Mouse (Mus musculus) liver, embryonic 15.5 days (tissue): ENCODE results near the gene Snph. TPM values are rescaled to one million over a fixed set of nuclear protein-coding genes. Genes with fewer than 3 reads are reported as not detected.

Experiments used
- ATAC-seq: fragments of 200-750 bp; cut with Nextera tagmentation; 2 replicates; pipeline ENCODE4 v1.8.0; 2017; ENCODE audit warnings: moderate number of reproducible peaks, mild to moderate bottlenecking, moderate library complexity; ENCODE audit not compliant: insufficient read depth
- H3K27ac ChIP-seq: fragments of 300-500 bp; sonication (generic); replicated peaks from 2 replicates; pipeline ENCODE4 v1.5.1; 2015; ENCODE audit warnings: mild to moderate bottlenecking, inconsistent platforms
- H3K27me3 ChIP-seq: fragments of 300-500 bp; sonication (generic); 2 replicates; pipeline ENCODE4 v1.6.1; 2015; ENCODE audit warnings: mild to moderate bottlenecking, inconsistent platforms
- H3K36me3 ChIP-seq: fragments of 300-500 bp; sonication (generic); replicated peaks from 2 replicates; pipeline ENCODE4 v1.6.1; 2015; ENCODE audit warnings: moderate library complexity, mild to moderate bottlenecking, inconsistent platforms
- H3K4me1 ChIP-seq: fragments of 300-500 bp; sonication (generic); replicated peaks from 2 replicates; pipeline ENCODE4 v1.6.1; 2015; ENCODE audit warnings: inconsistent platforms
- H3K4me2 ChIP-seq: fragments of 300-500 bp; sonication (generic); 2 replicates; pipeline ENCODE4 v1.6.1; 2015; ENCODE audit warnings: moderate library complexity, mild to moderate bottlenecking, inconsistent platforms
- H3K4me3 ChIP-seq: fragments of 300-500 bp; sonication (generic); replicated peaks from 2 replicates; pipeline ENCODE4 v1.5.1; 2015; ENCODE audit warnings: mild to moderate bottlenecking, inconsistent platforms
- H3K9ac ChIP-seq: fragments of 300-500 bp; sonication (generic); 2 replicates; pipeline ENCODE4 v1.6.1; 2015; ENCODE audit warnings: moderate library complexity, mild to moderate bottlenecking, inconsistent platforms
- H3K9me3 ChIP-seq: fragments of 300-500 bp; sonication (generic); replicated peaks from 2 replicates; pipeline ENCODE4 v1.6.1; 2016; ENCODE audit warnings: inconsistent platforms
- WGBS: fragments of 180-500 bp; shearing (Covaris S2); methylation state at CpG from one replicate; pipeline ENCODE4 v1.1.7; 2015; ENCODE audit warnings: mixed read lengths; ENCODE audit not compliant: insufficient replicate concordance; 5-methylcytosine and 5-hydroxymethylcytosine counted together
- polyA plus RNA-seq: library from polyadenylated mRNA; unstranded; fragments of >200 nt; fragmentation: Nextera tagmentation; extraction: Ambion mirVana; gene quantifications from 2 replicates; pipeline ENCODE4 v1.2.1, GENCODE M21; 2015

Snph gene
- polyA plus RNA-seq, result 0.03 TPM in 1 of 2 replicates, not detected in the other

GRCm38 (mm10) chr2:151632159-151632814 is at the start of gene Snph:
Snph (minus strand) TSS chr2:151632593.
- Histone ChIP-seq H3K36me3 (no peaks in the 10 kb centered on the region), H3K9ac (no peak within 1 kb of the TSS), H3K4me2 (peak within 1 kb of the TSS; percentile 67), H3K9me3 (no peaks in the 10 kb centered on the region), H3K4me1 (no peaks in the 10 kb centered on the region), H3K27ac (no peak within 1 kb of the TSS), H3K4me3 (peak within 1 kb of the TSS; percentile 45), H3K27me3 (peaks cover 55% of the 10 kb centered on the region)
- under 1% methylated on average over 47 of the region's 47 CpGs for WGBS
- ATAC-seq, result no peak

GRCm38 (mm10) chr2:151676234-151676633 is 43.8 kb upstream of the Snph start:
- H3K4me3 ChIP-seq, result no peak overlapping the region
- no peaks in the 10 kb centered on the region for H3K27me3 ChIP-seq
- H3K27ac ChIP-seq, result no peak overlapping the region
- H3K36me3 ChIP-seq, result no peaks in the 10 kb centered on the region
- H3K4me2 ChIP-seq, result no peak overlapping the region
- H3K4me1 ChIP-seq, result no peaks in the 10 kb centered on the region
- WGBS, result 36% methylated on average over 2 of the region's 2 CpGs
- H3K9me3 ChIP-seq, result no peaks in the 10 kb centered on the region
- H3K9ac ChIP-seq, result no peak overlapping the region
- no peak for ATAC-seq

- no peak for ATAC-seq
- Histone ChIP-seq H3K9me3 (no peaks in the 10 kb centered on the region), H3K27ac (no peak overlapping the region), H3K4me1 (no peaks in the 10 kb centered on the region; the same call in 1 of the 2 replicates), H3K9ac (no peak overlapping the region), H3K36me3 (no peaks in the 10 kb centered on the region), H3K4me3 (no peak overlapping the region), H3K27me3 (peaks cover 6% of the 10 kb centered on the region; the same call in 1 of the 2 replicates), H3K4me2 (no peak overlapping the region)
- 79% methylated on average over 1 of the region's 1 CpGs for WGBS
These were observed 38.6 kb upstream of the Snph start for GRCm38 (mm10) chr2:151670968-151671329.

- WGBS, result 33% methylated on average over 48 of the region's 48 CpGs
- no peaks in the 10 kb centered on the region; the same call in 1 of the 2 replicates for H3K4me1 ChIP-seq
- no peak overlapping the region for H3K27ac ChIP-seq
- H3K9ac ChIP-seq, result no peak overlapping the region
- no peaks in the 10 kb centered on the region for H3K36me3 ChIP-seq
- peaks cover 6% of the 10 kb centered on the region; the same call in 1 of the 2 replicates for H3K27me3 ChIP-seq
- H3K4me3 ChIP-seq, result no peak overlapping the region
- no peak overlapping the region for H3K4me2 ChIP-seq
- no peaks in the 10 kb centered on the region for H3K9me3 ChIP-seq
- ATAC-seq, result peak; percentile 47
These were observed 37.9 kb upstream of the Snph start for GRCm38 (mm10) chr2:151670026-151670967.

- Histone ChIP-seq H3K9me3 (no peaks in the 10 kb centered on the region), H3K9ac (no peak within 1 kb of the TSS), H3K4me3 (no peak within 1 kb of the TSS), H3K27ac (no peak within 1 kb of the TSS), H3K36me3 (no peaks in the 10 kb centered on the region), H3K4me2 (no peak within 1 kb of the TSS), H3K27me3 (peaks cover 6% of the 10 kb centered on the region; the same call in 1 of the 2 replicates), H3K4me1 (no peaks in the 10 kb centered on the region; the same call in 1 of the 2 replicates)
- 43% methylated on average over 3 of the region's 3 CpGs for WGBS
- ATAC-seq, result no peak
These were observed 36.0 kb upstream of the Snph start, which contains the start of gene Rad21l for GRCm38 (mm10) chr2:151668433-151668832. Rad21l (minus strand) TSS chr2:151668533.

- H3K9me3 ChIP-seq, result no peaks in the 10 kb centered on the region
- H3K36me3 ChIP-seq, result no peaks in the 10 kb centered on the region
- no peak overlapping the region for H3K4me3 ChIP-seq
- no peak overlapping the region for H3K27ac ChIP-seq
- WGBS, result 9% methylated on average over 1 of the region's 1 CpGs
- no peak for ATAC-seq
- no peak overlapping the region for H3K9ac ChIP-seq
- no peak overlapping the region for H3K4me2 ChIP-seq
- H3K4me1 ChIP-seq, result no peaks in the 10 kb centered on the region
- H3K27me3 ChIP-seq, result no peaks in the 10 kb centered on the region
These were observed 19.7 kb upstream of the Snph start for GRCm38 (mm10) chr2:151652053-151652452.

- no peak for ATAC-seq
- Histone ChIP-seq H3K9ac (no peak overlapping the region), H3K4me3 (no peak overlapping the region), H3K27me3 (peaks cover 33% of the 10 kb centered on the region), H3K4me2 (no peak overlapping the region), H3K9me3 (no peaks in the 10 kb centered on the region), H3K36me3 (no peaks in the 10 kb centered on the region), H3K4me1 (no peaks in the 10 kb centered on the region), H3K27ac (no peak overlapping the region)
- 50% methylated on average over 2 of the region's 2 CpGs for WGBS
These were observed 3.6 kb upstream of the Snph start for GRCm38 (mm10) chr2:151636015-151636402.

GRCm38 (mm10) chr2:151635362-151636014 is 3.1 kb upstream of the Snph start:
- 50% methylated on average over 9 of the region's 9 CpGs for WGBS
- Histone ChIP-seq H3K4me3 (no peak overlapping the region), H3K4me2 (no peak overlapping the region), H3K27me3 (peaks cover 38% of the 10 kb centered on the region), H3K9me3 (no peaks in the 10 kb centered on the region), H3K27ac (no peak overlapping the region), H3K9ac (no peak overlapping the region), H3K4me1 (no peaks in the 10 kb centered on the region), H3K36me3 (no peaks in the 10 kb centered on the region)
- ATAC-seq, result no peak

- H3K9me3 ChIP-seq, result no peaks in the 10 kb centered on the region
- H3K36me3 ChIP-seq, result no peaks in the 10 kb centered on the region
- 33% methylated on average over 2 of the region's 2 CpGs for WGBS
- no peak overlapping the region for H3K9ac ChIP-seq
- H3K27ac ChIP-seq, result no peak overlapping the region
- ATAC-seq, result no peak
- no peaks in the 10 kb centered on the region for H3K4me1 ChIP-seq
- peaks cover 44% of the 10 kb centered on the region for H3K27me3 ChIP-seq
- no peak overlapping the region for H3K4me3 ChIP-seq
- no peak overlapping the region for H3K4me2 ChIP-seq
These were observed 2.5 kb upstream of the Snph start for GRCm38 (mm10) chr2:151634903-151635302.

GRCm38 (mm10) chr2:151632982-151633381 is 589 bp upstream of the Snph start:
- Histone ChIP-seq H3K9me3 (no peaks in the 10 kb centered on the region), H3K9ac (no peak overlapping the region), H3K4me1 (no peaks in the 10 kb centered on the region), H3K27me3 (peaks cover 55% of the 10 kb centered on the region), H3K4me3 (no peak overlapping the region), H3K4me2 (no peak overlapping the region), H3K27ac (no peak overlapping the region), H3K36me3 (no peaks in the 10 kb centered on the region)
- 40% methylated on average over 5 of the region's 5 CpGs for WGBS
- ATAC-seq, result no peak
